Comparison of ENCODE assay signal across 14 mouse cellular contexts in genomic region chr13:5767202-5767601, GRCm38 (mm10).
"Had no signal": no experiment of that assay in that cellular context is flagged by ENCODE, and none has a peak within 500 bp of the region (broad histone marks: within the 10 kb centered on the region; RNA-seq: fewer than 3 reads in every experiment).

No protein-coding gene starts in this region.

- ATAC-seq: liver, postnatal 0 days had no signal

- DNase-seq: liver; liver, embryonic 13.5 days; liver, postnatal 0 days; midbrain, embryonic 14.5 days; right cerebral cortex, postnatal 14 days; thymus, adult 2 months; thymus, postnatal 36 days had no signal

- H3K27ac ChIP-seq: liver, embryonic 13.5 days; liver, embryonic 15.5 days; midbrain, embryonic 10.5 days; midbrain, embryonic 12.5 days; neural tube, embryonic 12.5 days; stomach, embryonic 15.5 days; stomach, postnatal 0 days had no signal

- H3K36me3 ChIP-seq: liver, embryonic 13.5 days; liver, embryonic 15.5 days; midbrain, embryonic 10.5 days; midbrain, embryonic 12.5 days; neural tube, embryonic 12.5 days; stomach, embryonic 15.5 days had no signal

- H3K9ac ChIP-seq: liver, embryonic 13.5 days; liver, embryonic 15.5 days; liver, postnatal 0 days; midbrain, embryonic 12.5 days; neural tube, embryonic 12.5 days; stomach, embryonic 15.5 days had no signal

- H3K4me3 ChIP-seq: liver, embryonic 13.5 days; liver, embryonic 15.5 days; midbrain, embryonic 10.5 days; midbrain, embryonic 12.5 days; neural tube, embryonic 12.5 days; stomach, embryonic 15.5 days had no signal

- H3K4me1 ChIP-seq: liver, embryonic 13.5 days; liver, embryonic 15.5 days; midbrain, embryonic 10.5 days; midbrain, embryonic 12.5 days; neural tube, embryonic 12.5 days had no signal

- H3K4me2 ChIP-seq: liver, embryonic 11.5 days; liver, embryonic 13.5 days; liver, embryonic 15.5 days; midbrain, embryonic 12.5 days; neural tube, embryonic 12.5 days; stomach, embryonic 15.5 days had no signal

- H3K9me3 ChIP-seq: liver, embryonic 13.5 days; liver, embryonic 15.5 days; midbrain, embryonic 10.5 days; midbrain, embryonic 12.5 days; neural tube, embryonic 12.5 days; stomach, embryonic 15.5 days had no signal

- H3K27me3 ChIP-seq: liver, embryonic 13.5 days; liver, embryonic 15.5 days; midbrain, embryonic 12.5 days; neural tube, embryonic 12.5 days; stomach, embryonic 15.5 days had no signal
